Mouse (Mus musculus) right cerebral cortex, postnatal 10 days (tissue): ENCODE results near the gene Spem2.

Experiments used
- DNase-seq, 2 experiments: peaks; one replicate each; pipeline ENCODE4 v3.0.0; 2021; ENCODE audit warnings: low spot score in 2 of 2

Spem2 gene

GRCm38 (mm10) chr11:69835966-69836335 is 17.7 kb upstream of the Spem2 start:
- DNase-seq = no peak

GRCm38 (mm10) chr11:69835326-69835965 is 17.2 kb upstream of the Spem2 start:
- no peak for DNase-seq

- no peak for DNase-seq
Observed at GRCm38 (mm10) chr11:69834001-69834549, 15.8 kb upstream of the Spem2 start.

GRCm38 (mm10) chr11:69833554-69833953 is 15.3 kb upstream of the Spem2 start:
- no peak for DNase-seq

GRCm38 (mm10) chr11:69828832-69829231 is 10.6 kb upstream of the Spem2 start:
- DNase-seq = peak in 1 of 2 experiments; percentile 26

- no peak for DNase-seq
Observed at GRCm38 (mm10) chr11:69823456-69823855, 5.2 kb upstream of the Spem2 start.

GRCm38 (mm10) chr11:69822080-69822479 is 3.8 kb upstream of the Spem2 start, which contains the start of gene Spem1:
Gene Spem1, minus strand, starts transcription at chr11:69822180.
- DNase-seq = no peak

- DNase-seq = no peak
Observed at GRCm38 (mm10) chr11:69818871-69819270, 606 bp upstream of the Spem2 start.

- DNase-seq = peak in 1 of 2 experiments; percentile 21
Observed at GRCm38 (mm10) chr11:69816520-69816919, 1.7 kb downstream of the Spem2 start.

- DNase-seq = no peak
Observed at GRCm38 (mm10) chr11:69815155-69815554, 3.1 kb downstream of the Spem2 start, which contains the start of gene Gm39566. Gene Gm39566, minus strand, starts transcription at chr11:69815298.

- no peak for DNase-seq
Observed at GRCm38 (mm10) chr11:69810280-69810679, 8.0 kb downstream of the Spem2 start.

- no peak for DNase-seq
Observed at GRCm38 (mm10) chr11:69807641-69808040, 10.6 kb downstream of the Spem2 start.

GRCm38 (mm10) chr11:69806378-69806777 is 11.9 kb downstream of the Spem2 start:
- no peak for DNase-seq

GRCm38 (mm10) chr11:69804972-69805909 is 13.0 kb downstream of the Spem2 start, which contains the start of gene Tmem102:
Gene Tmem102, minus strand, starts transcription at chr11:69805624.
- no peak for DNase-seq

- DNase-seq = no peak
Observed at GRCm38 (mm10) chr11:69804652-69804940, 13.7 kb downstream of the Spem2 start.

GRCm38 (mm10) chr11:69803786-69804651 is 14.2 kb downstream of the Spem2 start:
- DNase-seq = peak; percentile 75 to 79

GRCm38 (mm10) chr11:69803328-69803727 is 14.9 kb downstream of the Spem2 start:
- DNase-seq = no peak

- DNase-seq = peak; percentile 89 to 91
Observed at GRCm38 (mm10) chr11:69802648-69803105, 15.6 kb downstream of the Spem2 start.

GRCm38 (mm10) chr11:69801379-69801977 is 16.8 kb downstream of the Spem2 start, which contains the start of gene Fgf11:
Gene Fgf11, minus strand, starts transcription at chr11:69801857.
- peak in 1 of 2 experiments; percentile 41 for DNase-seq

- peak; percentile 83 to 87 for DNase-seq
Observed at GRCm38 (mm10) chr11:69800392-69801197, 17.7 kb downstream of the Spem2 start.
